Mouse (Mus musculus) midbrain, embryonic 16.5 days (tissue): ENCODE data around the gene Gm11084. TPM values are rescaled to one million over a fixed set of nuclear protein-coding genes. Genes with fewer than 3 reads are reported as not detected.

Experiments used
- ATAC-seq: fragments of 200-750 bp; cut with Nextera tagmentation; 2 replicates; pipeline ENCODE4 v1.8.0; 2017; ENCODE audit warnings: moderate TSS enrichment
- H3K27ac ChIP-seq: fragments of 300-500 bp; sonication (generic); 2 replicates; pipeline ENCODE4 v1.5.1; 2014; ENCODE audit warnings: mild to moderate bottlenecking, low read length, mixed read lengths
- H3K27me3 ChIP-seq: fragments of 300-500 bp; sonication (generic); 2 replicates; pipeline ENCODE4 v1.6.1; 2014; ENCODE audit warnings: low read depth, low read length, mixed read lengths; ENCODE audit not compliant: control insufficient read depth, insufficient read depth
- H3K36me3 ChIP-seq: fragments of 300-500 bp; sonication (generic); 2 replicates; pipeline ENCODE4 v1.6.1; 2014; ENCODE audit warnings: mild to moderate bottlenecking, low read length, moderate library complexity, mixed read lengths; ENCODE audit not compliant: control insufficient read depth, insufficient read depth
- H3K4me1 ChIP-seq: fragments of 300-500 bp; sonication (generic); 2 replicates; pipeline ENCODE4 v1.6.1; 2014; ENCODE audit warnings: mild to moderate bottlenecking, low read length, mixed read lengths; ENCODE audit not compliant: control insufficient read depth, insufficient read depth
- H3K4me2 ChIP-seq: fragments of 300-500 bp; sonication (generic); 2 replicates; pipeline ENCODE4 v1.6.1; 2014; ENCODE audit warnings: mild to moderate bottlenecking, low read length, mixed read lengths
- H3K4me3 ChIP-seq: fragments of 300-500 bp; sonication (generic); 2 replicates; pipeline ENCODE4 v1.5.1; 2014; ENCODE audit warnings: low read depth, mild to moderate bottlenecking, low read length, moderate library complexity, mixed read lengths
- H3K9ac ChIP-seq: fragments of 300-500 bp; sonication (generic); 2 replicates; pipeline ENCODE4 v1.6.1; 2014; ENCODE audit warnings: low read depth, low read length, mixed read lengths
- H3K9me3 ChIP-seq: fragments of 300-500 bp; sonication (generic); replicated peaks from 2 replicates; pipeline ENCODE4 v1.6.1; 2014; ENCODE audit warnings: mild to moderate bottlenecking, low read length, mixed read lengths; ENCODE audit not compliant: control insufficient read depth, poor library complexity, severe bottlenecking
- WGBS: fragments of 180-500 bp; shearing (Covaris S2); extraction: QIAGEN DNeasy Blood & Tissue Kit; methylation state at CpG from one replicate; pipeline ENCODE4 v1.1.7; 2014; 5-methylcytosine and 5-hydroxymethylcytosine counted together
- polyA plus RNA-seq: library from polyadenylated mRNA; unstranded; fragments of >200 nt; fragmentation: Nextera tagmentation; extraction: Ambion mirVana; gene quantifications from 2 replicates; pipeline ENCODE4 v1.2.1, GENCODE M21; 2015

Gm11084 gene
- polyA plus RNA-seq, 1 experiment from 2014 or later, result not detected

DNA sequence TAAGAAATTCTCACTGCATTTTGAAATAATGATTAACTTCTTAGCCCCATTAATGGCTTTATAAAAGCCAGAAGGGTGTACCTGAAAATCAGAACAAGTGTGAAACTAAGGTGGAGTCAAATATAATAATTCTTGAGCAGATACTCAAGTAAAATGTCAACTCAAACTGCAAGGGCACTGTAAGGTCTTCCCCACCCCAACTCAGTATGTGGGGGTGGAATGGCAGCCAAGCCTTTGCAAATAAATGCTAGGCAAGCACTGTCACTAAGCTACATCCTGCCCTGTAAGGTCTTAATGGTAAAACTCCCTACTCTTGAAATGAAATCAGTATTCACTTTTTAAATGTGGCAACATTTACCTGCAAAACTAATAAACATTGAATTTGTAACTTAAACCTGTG, 10.5 kb downstream of the Gm11084 start:
- Histone ChIP-seq H3K36me3 (peaks cover 3% of the 10 kb centered on the region), H3K4me2 (no peak overlapping the region), H3K4me3 (no peak overlapping the region), H3K27ac (no peak overlapping the region), H3K27me3 (no peaks in the 10 kb centered on the region), H3K9ac (no peak overlapping the region), H3K9me3 (no peaks in the 10 kb centered on the region), H3K4me1 (peaks cover 25% of the 10 kb centered on the region)
- ATAC-seq, result no peak

DNA sequence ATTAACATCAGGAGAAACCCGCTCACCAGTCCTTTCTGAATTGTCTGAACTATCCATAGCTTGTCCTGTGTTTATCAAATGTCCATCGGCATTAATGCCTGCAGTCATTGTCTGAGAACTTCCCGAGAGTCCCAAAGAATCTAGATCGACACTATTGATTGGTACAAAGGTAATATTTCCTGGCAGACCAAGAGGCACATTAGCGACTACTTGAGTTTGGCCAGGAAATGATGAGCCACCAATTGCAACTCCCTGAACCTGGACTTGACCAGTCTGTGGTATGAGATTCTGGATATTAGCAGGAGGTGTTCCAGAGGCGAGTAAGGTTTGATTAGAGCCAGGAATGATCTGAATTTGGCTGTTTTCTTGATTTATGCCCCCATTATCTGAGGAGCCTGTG, 15.7 kb downstream of the Gm11084 start:
- 93% methylated on average over 6 of the region's 6 CpGs for WGBS
- no peaks in the 10 kb centered on the region for H3K27me3 ChIP-seq
- no peak overlapping the region for H3K4me2 ChIP-seq
- H3K4me1 ChIP-seq, result peaks cover 15% of the 10 kb centered on the region
- no peak overlapping the region for H3K4me3 ChIP-seq
- no peak for ATAC-seq
- no peak overlapping the region for H3K27ac ChIP-seq
- H3K36me3 ChIP-seq, result peaks cover 13% of the 10 kb centered on the region
- H3K9ac ChIP-seq, result no peak overlapping the region
- H3K9me3 ChIP-seq, result no peaks in the 10 kb centered on the region

DNA sequence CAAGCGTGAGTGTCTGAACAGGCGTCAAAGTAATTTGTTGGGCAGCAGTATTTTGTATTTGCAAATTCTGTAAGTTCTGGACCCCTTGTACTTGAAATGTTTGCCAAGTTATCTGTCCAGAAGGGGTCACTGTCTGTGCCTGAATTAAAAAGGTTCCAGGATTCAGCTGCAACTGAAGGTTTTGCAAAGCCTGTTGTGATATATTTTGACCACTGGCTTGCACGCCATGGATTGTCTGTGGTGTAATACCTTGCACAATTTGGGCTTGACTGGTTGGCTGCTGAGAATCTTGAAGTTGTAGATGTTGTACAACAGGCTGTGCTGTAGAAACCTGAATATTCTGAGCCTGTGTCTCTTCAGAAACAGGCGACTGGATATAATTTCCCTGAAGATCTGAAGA, 16.2 kb downstream of the Gm11084 start:
- H3K27ac ChIP-seq, result no peak overlapping the region
- H3K4me1 ChIP-seq, result peaks cover 11% of the 10 kb centered on the region
- H3K4me3 ChIP-seq, result no peak overlapping the region
- H3K9me3 ChIP-seq, result no peaks in the 10 kb centered on the region
- H3K9ac ChIP-seq, result no peak overlapping the region
- 93% methylated on average over 4 of the region's 4 CpGs for WGBS
- no peaks in the 10 kb centered on the region for H3K27me3 ChIP-seq
- no peak overlapping the region for H3K4me2 ChIP-seq
- peaks cover 13% of the 10 kb centered on the region for H3K36me3 ChIP-seq
- ATAC-seq, result no peak

DNA sequence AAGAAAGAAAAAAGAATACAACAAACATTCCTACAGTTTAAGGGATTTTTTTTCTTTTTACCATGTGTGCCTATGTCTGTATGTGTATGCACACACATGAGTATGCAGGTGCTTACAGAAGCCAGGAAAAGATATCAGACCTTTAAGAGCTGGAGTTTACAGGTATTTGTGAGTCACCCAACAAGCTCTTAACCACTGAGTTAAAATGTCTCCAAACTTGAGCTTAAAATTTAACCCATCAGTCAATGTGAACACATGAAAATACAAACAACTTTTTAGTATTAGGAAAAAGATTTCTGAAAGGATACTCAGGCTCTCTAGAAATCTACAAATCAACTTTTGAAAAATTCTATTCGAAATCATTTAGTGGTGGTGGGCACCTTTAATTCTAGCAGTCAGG, 18.0 kb downstream of the Gm11084 start:
- ATAC-seq, result no peak
- Histone ChIP-seq H3K9ac (no peak overlapping the region), H3K4me3 (no peak overlapping the region)

DNA sequence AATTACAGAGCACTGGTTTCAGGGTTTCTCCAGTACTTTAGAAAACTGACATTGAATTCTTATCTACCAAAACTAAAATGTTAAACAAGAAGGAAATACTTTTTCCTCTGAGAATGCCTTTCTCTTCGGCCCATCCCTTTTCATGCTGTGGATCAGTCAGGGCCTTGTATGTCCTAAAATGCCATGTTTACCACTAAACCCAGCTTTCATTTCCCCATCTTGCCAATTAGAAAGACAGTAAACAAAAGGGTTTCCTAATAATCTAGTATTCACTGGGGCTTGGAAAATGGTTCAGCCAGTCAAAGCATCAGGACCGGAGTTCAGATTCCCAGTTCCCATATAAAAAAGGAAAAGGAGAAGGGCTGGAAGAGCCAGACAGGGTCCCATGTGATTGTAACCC, 21.1 kb downstream of the Gm11084 start:
- H3K36me3 ChIP-seq, result peaks cover 5% of the 10 kb centered on the region
- ATAC-seq, result no peak
- no peaks in the 10 kb centered on the region for H3K9me3 ChIP-seq
- WGBS, result 92% methylated on average over 2 of the region's 2 CpGs
- no peak overlapping the region for H3K4me3 ChIP-seq
- no peak overlapping the region for H3K4me2 ChIP-seq
- no peak overlapping the region for H3K9ac ChIP-seq
- H3K4me1 ChIP-seq, result peaks cover 7% of the 10 kb centered on the region
- H3K27ac ChIP-seq, result no peak overlapping the region
- no peaks in the 10 kb centered on the region for H3K27me3 ChIP-seq

More for the DNA sequence above, 18.0 kb downstream of the Gm11084 start:
- peaks cover 13% of the 10 kb centered on the region for H3K36me3 ChIP-seq
- no peak overlapping the region for H3K4me2 ChIP-seq
- 98% methylated on average over 1 of the region's 1 CpGs for WGBS
- no peaks in the 10 kb centered on the region for H3K9me3 ChIP-seq
- H3K27me3 ChIP-seq, result no peaks in the 10 kb centered on the region
- no peak overlapping the region for H3K27ac ChIP-seq
- H3K4me1 ChIP-seq, result peaks cover 7% of the 10 kb centered on the region

DNA sequence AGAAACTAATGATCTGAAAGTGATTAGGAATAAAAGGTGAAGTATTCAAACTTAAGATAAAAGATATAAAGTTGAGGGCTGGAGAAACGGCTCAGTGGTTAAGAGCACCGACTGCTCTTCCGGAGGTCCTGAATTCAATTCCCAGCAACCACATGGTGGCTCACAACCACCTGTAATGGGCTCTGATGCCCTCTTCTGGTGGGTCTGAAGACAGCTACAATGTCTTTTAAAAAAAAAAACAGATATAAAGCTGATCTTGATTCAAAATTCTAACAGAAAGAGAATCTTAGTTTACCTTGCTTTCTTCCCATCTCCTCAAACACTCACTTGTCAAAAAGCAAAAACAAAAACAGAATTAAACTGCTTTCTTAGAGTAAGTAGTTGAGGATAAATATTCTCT, 30.1 kb downstream of the Gm11084 start:
- Histone ChIP-seq H3K4me3 (no peak overlapping the region), H3K9me3 (no peaks in the 10 kb centered on the region), H3K36me3 (no peaks in the 10 kb centered on the region), H3K27me3 (no peaks in the 10 kb centered on the region), H3K4me2 (no peak overlapping the region), H3K4me1 (no peaks in the 10 kb centered on the region; the same call in 1 of the 2 replicates), H3K9ac (no peak overlapping the region), H3K27ac (no peak overlapping the region)
- WGBS, result over 99% methylated on average over 3 of the region's 3 CpGs
- no peak for ATAC-seq

DNA sequence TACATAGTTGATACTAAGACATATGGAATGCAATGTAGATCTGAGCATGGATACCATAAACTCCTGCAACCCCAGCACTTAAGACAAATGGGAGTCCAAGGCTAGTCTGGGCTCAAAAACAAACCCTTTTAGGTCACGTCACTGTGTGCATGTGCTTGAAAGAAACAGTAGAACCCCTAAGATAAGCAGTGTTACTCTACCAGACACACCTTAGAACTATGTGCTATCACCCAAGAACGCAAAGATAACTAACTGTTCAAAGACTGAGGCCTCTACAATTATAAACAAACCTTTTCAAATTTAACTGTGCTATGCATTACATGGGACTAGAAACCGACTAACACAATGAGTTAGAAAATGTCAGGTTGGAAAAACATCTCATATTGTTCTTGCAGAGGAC, 33.5 kb downstream of the Gm11084 start:
- H3K36me3 ChIP-seq, result no peaks in the 10 kb centered on the region
- no peak overlapping the region for H3K4me2 ChIP-seq

DNA sequence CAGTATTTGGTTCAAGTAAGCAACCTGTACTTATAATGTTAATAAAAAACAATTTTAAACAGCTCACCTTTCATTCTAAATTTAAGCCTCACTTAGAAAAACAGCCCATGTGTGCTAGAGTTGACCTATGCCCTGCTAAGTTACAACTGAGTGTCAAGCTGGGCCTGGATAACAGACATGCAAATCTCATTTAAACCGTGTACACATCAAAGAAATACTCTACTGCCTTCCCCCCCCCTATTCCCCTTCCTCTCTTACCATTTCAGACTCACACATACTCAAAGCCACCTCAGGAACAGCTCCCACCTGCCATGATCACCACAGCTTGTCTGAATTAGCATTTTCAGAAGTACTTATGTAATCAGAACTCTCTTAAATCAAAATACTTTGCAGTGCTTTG, 50.6 kb downstream of the Gm11084 start:
- Histone ChIP-seq H3K4me2 (no peak overlapping the region), H3K4me3 (no peak overlapping the region), H3K9ac (no peak overlapping the region), H3K27ac (no peak overlapping the region), H3K9me3 (no peaks in the 10 kb centered on the region), H3K36me3 (0 out of 2 replicates have a peak, but pooled peaks cover 4% of the 10 kb centered on the region), H3K27me3 (no peaks in the 10 kb centered on the region), H3K4me1 (no peaks in the 10 kb centered on the region)
- 0% methylated on average over 1 of the region's 1 CpGs for WGBS
- ATAC-seq, result no peak

More for the DNA sequence above, 33.5 kb downstream of the Gm11084 start:
- Histone ChIP-seq H3K9me3 (no peaks in the 10 kb centered on the region), H3K27me3 (no peaks in the 10 kb centered on the region), H3K4me3 (no peak overlapping the region), H3K9ac (no peak overlapping the region), H3K27ac (no peak overlapping the region), H3K4me1 (no peaks in the 10 kb centered on the region; the same call in 1 of the 2 replicates)
- 94% methylated on average over 3 of the region's 3 CpGs for WGBS
- ATAC-seq, result no peak

DNA sequence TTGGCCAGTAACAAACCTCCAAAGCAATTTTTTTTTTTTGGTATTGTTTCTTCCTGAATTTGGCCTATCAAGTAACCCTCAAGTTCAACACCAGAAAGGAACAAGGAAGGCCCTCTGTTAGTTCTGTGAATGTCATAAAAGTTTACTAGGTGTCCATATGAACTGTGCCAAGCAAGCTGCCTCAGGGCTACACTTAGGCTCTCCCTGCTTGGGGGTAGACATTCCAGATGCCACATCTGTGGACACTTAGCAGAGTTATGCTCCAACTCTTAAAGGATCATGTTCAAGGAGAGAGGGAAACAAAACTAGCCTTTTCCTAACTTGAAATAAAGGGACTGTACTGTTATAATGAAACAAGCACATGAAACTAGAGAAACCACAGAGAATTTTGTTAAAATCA, 54.3 kb downstream of the Gm11084 start:
- Histone ChIP-seq H3K27ac (no peak overlapping the region), H3K9ac (no peak overlapping the region), H3K4me1 (no peaks in the 10 kb centered on the region), H3K4me3 (no peak overlapping the region), H3K9me3 (no peaks in the 10 kb centered on the region), H3K4me2 (no peak overlapping the region), H3K27me3 (no peaks in the 10 kb centered on the region), H3K36me3 (no peaks in the 10 kb centered on the region)
- no peak for ATAC-seq

DNA sequence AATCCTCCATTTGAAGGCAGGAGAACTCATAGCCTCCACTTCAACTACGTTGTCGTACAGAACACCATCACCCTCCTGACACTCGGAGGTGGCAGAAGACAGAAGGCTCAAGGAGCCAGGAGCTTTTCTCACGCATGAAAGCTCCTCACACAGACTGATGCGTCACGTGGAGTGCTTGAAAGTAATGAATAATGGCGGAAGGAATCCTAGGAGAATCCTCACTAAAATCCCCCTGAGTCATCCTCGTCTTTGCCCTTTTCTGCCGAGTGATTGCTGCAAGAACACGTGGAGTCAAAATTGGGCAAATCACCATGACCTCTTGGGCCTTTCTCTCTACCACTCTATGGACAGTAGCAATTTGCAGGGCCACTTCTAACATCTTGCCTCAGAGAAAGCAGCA, 61.5 kb downstream of the Gm11084 start:
- Histone ChIP-seq H3K27me3 (no peaks in the 10 kb centered on the region), H3K27ac (no peak overlapping the region), H3K4me3 (no peak overlapping the region), H3K9ac (no peak overlapping the region), H3K4me2 (no peak overlapping the region), H3K4me1 (no peaks in the 10 kb centered on the region), H3K9me3 (no peaks in the 10 kb centered on the region), H3K36me3 (no peaks in the 10 kb centered on the region)
- no peak for ATAC-seq
- 64% methylated on average over 10 of the region's 10 CpGs for WGBS
